Mouse (Mus musculus): ENCODE results near the gene Ifi204.
"Not testable (repeated sequence)": the region's sequence is repeated elsewhere in the genome, so short reads cannot be mapped to it uniquely, and the experiment has no call there.

Gene Ifi204

DNA sequence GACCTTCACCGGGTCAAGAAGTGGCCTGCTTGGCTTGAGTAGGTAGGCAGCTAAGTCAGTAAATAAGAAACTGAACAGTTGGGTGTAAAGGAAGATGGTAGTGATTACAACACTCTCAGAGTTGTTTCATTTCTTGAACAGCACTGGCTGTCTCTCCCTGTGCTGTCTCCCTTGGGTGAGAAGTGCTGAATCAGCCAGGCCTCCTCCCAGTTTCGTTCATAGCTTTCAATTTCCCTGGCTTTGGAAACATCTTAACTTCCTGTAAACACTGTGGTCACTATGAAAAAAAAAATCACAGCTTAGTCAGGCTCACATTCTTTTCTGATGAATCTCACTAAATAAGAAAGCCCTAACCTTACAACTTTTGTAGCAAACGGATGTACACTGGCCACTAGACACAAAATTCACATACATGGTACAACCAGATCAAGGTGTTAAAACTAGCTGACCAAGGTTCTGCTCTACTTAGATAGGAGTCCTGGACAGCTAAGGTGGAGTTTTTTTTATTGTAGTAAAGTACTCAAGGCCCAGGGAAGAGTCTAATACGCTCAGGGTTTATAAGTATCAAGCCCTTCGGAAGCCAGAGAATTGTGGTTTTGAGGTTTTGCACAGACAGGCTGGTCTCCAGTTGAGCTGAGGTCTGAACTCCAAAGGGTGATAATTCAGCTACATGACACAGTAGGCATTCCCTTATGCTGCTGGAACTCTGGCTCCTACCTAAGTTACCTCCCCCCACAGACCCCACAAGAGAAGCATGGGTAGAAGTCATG, at the start of gene Ifi204:
Ifi204 (minus strand) TSS at position 96 of the 770 bp plus-strand sequence.
- DNase-seq: not testable (repeated sequence)

DNA sequence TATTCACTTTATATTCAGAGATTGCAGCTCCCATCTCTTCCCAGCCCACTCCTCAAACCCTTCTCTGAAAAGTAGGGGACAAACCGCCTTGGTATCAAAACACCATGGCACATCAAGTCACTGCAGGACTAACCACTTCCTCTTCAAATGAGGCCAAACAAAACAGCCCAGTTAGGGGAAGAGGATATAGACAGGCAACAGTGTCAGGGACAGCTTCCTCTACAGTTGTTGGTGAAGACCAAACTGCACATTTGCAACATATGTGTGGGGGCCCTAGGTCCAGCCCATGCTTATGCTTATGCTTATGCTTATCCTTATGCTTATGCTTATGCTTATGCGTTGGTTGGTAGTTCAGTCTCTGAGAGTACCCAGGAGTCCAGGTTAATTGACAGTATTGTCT, 42.6 kb upstream of the Ifi204 start:
- not testable (repeated sequence) for DNase-seq

DNA sequence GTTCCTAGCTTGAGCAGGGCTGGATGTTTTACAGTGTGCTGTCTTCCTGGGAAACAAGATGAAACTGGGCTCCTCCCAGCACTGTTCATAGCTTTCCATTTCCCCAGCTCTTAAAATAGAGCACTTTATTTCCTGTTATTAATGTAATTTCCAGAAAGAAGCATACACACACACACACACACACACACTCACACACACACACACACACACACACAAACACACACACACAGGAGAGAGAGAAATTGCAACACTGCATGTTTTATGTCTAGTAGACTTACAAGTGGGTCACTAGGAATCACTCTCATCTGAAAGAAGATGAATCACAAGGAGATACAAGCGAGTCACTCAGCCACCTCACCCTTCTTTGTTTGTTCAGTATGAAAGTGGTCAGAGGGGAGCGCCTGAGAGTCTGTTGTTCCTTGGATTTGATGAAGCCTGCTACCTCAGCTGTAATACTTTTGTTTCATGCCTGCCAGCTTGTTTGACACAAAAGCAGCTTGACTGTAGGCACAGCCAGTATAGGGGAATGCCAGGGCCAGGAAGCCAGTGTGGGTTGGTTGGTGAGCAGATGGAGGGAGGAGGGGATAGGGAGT, 36.0 kb upstream of the Ifi204 start:
- not testable (repeated sequence) for DNase-seq

DNA sequence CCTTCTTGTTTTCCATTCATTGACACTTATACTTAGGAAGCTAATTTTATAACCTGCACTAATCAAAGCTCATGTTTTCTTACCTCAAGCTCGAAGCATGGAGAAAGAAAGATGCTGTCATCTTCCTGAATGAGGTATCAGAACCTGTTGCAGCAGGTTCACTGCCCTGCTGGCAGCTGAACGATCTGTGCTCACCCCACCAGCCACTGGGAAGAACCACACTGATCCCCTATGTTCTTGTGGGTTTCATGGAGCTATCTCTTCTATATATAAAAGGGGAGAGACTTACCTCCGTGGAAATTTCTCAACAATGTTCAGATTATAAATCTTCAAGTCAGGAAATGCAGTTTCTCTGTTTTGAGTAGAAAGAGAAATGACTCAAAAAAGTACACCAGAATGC, 35.5 kb upstream of the Ifi204 start:
- DNase-seq: not testable (repeated sequence)

GRCm38 (mm10) chr1:173801791-173802190, 35.0 kb upstream of the Ifi204 start:
- not testable (repeated sequence) for DNase-seq

DNA sequence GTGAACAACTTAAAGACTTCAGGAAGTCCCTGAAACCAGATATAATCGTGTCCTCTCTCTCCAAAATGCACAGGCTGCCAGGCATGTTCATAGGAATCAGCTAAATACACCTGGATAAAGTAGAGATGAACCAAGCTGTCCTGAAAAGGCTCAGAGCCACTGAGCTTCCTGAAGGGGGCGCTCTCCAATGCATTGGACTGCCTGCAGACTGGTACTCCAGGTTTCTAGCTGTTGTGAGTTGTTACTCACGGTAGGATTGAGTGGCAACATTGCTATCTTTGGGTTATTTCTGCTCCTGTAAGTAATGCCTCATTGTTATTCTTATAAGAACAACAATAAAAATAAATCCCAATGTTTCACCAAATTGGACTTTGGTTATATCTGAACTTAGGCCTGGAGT, 6.7 kb upstream of the Ifi204 start:
- DNase-seq: not testable (repeated sequence)

- not testable (repeated sequence) for DNase-seq
These were observed 6.7 kb downstream of the Ifi204 start for GRCm38 (mm10) chr1:173760032-173760431.

DNA sequence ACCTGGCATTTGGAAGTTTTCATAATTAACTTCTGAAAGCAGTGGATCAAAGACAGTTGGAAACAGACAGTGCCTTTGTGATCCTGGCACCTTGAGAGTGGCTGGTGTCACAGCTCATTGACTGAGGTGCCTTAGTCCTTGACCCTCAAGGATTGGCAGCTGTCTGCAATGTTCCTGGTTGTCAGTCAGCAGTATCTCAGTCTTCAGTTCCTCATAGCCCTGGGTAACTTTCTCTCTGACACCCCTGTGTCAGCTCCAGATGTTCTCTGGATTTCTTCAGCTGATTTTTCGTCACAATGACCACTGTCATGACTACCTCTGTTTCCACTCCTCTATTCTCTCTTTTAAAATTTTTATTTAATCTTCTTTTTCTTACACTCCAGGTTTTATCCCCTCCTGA, 24.5 kb downstream of the Ifi204 start:
- DNase-seq: no peak

- no peak for DNase-seq
These were observed 25.1 kb downstream of the Ifi204 start, which contains the start of gene Ifi207 for GRCm38 (mm10) chr1:173741656-173742055. Ifi207 (minus strand) TSS chr1:173741747.

GRCm38 (mm10) chr1:173740537-173740936, 26.2 kb downstream of the Ifi204 start:
- no peak for DNase-seq

GRCm38 (mm10) chr1:173736986-173737385, 29.8 kb downstream of the Ifi204 start:
- no peak for DNase-seq

DNA sequence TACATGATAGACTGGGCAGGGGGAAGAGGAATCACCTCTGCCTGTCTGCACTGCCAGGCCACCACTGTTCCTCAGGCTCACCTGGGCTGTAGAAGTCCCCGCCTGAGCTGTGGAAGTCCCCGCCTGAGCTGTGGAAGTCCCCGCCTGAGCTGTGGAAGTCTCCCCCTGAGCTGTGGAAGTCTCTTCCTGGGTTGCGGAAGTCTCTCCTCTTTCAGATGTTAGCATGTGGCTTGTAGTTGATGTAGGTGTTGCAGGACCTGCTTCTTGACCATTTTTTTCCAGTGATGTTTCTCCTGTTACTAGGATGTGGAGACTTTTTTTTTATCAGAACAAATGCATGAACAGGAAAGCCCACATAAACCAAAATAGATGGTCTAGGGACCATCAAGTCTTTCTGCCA, 31.7 kb downstream of the Ifi204 start:
- DNase-seq: not testable (repeated sequence)

DNA sequence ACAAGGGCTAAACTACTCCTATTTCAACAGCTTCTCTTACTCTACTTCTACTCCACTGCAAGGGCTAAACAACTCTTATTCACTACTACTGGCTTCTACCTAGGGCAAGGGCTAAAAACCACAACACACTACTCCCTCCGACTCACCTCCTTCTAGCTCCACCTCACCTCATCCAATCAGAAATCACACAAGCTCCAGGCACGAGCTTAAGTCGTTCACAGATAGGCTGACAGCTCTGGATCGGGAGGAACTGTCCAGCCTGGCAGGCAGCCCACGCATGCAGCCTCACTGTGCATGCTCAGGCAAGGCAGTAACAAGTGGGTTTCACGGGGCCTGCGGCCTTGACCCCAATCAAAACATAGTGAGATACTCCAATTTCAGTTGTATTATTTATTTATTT, 33.5 kb downstream of the Ifi204 start:
- DNase-seq: no peak
